Mouse (Mus musculus) lung, postnatal 0 days (tissue): ENCODE results near the gene Hdac9.

Source experiments
- CTCF ChIP-seq: IDR thresholded peaks from 2 replicates; pipeline ENCODE4 v1.5.1; 2016; ENCODE audit warnings: antibody characterized with exemption, mild to moderate bottlenecking
- EP300 ChIP-seq: IDR thresholded peaks from 2 replicates; pipeline ENCODE4 v1.6.1; 2016; ENCODE audit warnings: antibody characterized with exemption, mild to moderate bottlenecking, control low read depth

- no peak for TF ChIP-seq CTCF
- TF ChIP-seq EP300 = no peak
Measured at GRCm38 (mm10) chr12:34338886-34339285, 578.0 kb downstream of the Hdac9 start.
